Mouse (Mus musculus): Measurements from ENCODE around the gene Glb1l. TPM values are rescaled to one million over a fixed set of nuclear protein-coding genes. Genes with fewer than 3 reads are reported as not detected.
"Not testable (repeated sequence)": the region's sequence is repeated elsewhere in the genome, so short reads cannot be mapped to it uniquely, and the experiment has no call there.

The Glb1l gene
- polyA plus RNA-seq, 1 experiment from 2014 or later: 11.9 TPM

DNA sequence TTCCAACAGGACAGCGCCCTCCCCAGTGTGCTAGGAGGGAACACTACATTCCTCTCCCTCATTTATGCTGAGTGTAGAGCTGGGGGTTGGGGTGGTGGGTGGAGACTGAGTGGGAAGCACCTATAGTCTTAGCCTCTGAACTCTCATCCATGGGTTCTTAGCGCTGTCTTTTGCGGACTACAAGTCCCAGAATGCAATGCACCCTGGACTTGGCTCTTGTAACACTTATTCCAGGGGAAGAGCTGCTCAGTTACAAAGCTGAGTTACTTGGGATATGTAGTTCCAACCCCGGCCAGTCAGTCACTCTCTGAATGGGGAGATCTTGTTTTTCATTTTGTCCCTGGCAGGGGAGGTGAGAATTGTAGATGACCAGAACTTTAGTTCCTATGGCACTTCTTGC is 34.2 kb upstream of the Glb1l start:
- no peak overlapping the region for H3K27ac ChIP-seq
- no peak overlapping the region for H3K4me3 ChIP-seq (replicated peaks)
- H3K4me1 ChIP-seq (replicated peaks): peaks cover 9% of the 10 kb centered on the region
- H3K27me3 ChIP-seq (replicated peaks): no peaks in the 10 kb centered on the region
- H3K9ac ChIP-seq: no peak overlapping the region
- ATAC-seq: peak; percentile 67
- no peaks in the 10 kb centered on the region for H3K9me3 ChIP-seq
- no peak overlapping the region for H3K4me2 ChIP-seq (replicated peaks)
- 24% methylated on average over 4 of the region's 4 CpGs for WGBS
- no peaks in the 10 kb centered on the region for H3K36me3 ChIP-seq

DNA sequence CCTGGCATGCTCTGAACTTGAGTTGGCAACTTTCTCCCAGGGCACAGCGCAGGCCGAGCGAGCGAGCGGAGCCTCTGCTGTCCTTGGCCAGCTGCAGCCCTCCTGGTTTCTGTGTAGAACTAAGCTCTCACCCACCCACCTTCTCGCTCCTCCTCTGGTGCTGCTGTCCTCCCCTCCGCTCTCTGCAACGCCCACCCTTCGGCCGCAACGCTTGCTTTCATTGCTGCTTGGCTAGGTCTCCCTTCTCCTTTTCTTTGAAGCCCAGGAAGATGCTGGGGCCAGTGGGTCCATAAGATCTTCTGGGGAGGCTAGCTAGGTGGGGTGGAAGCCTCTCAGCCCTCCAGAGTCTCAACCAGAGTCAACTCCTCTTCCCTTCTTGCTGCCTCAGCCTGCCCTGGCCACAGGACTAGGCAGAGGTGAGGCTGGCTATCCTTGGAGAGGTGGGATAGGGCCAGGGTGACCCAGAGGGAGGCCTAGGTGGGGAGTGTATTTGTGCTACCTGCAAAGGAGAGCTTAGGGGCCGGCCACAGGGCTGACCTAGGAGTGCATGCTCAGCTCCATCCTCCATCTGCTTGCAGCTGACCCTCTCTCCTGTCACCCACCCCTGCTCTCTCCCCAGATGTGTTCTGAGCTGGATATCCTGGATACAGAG is 33.7 kb upstream of the Glb1l start:
- 88% methylated on average over 12 of the region's 12 CpGs for WGBS
- ATAC-seq: peak; percentile 15; the same call in 1 of the 2 replicates
- H3K27ac ChIP-seq: no peak overlapping the region

DNA sequence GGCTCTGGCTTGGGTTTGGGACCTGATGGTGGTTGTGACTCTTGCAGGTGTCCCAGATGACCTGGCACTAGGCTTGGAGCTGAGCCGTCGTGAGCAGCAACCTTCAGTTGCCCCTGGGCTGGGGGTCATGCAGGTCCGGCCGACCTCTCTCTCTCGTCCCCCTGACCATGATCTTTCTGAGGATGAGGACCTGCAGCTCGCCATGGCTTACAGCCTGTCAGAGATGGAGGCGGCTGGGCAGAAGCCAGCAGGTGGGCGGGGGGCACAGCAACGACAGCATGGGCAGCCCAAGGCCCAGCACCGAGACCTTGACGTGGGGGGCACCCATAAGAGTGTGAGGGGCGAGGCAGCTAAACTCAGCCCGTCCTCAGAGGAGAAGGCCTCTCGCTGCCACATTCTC is 32.8 kb upstream of the Glb1l start:
- no peak overlapping the region for H3K4me3 ChIP-seq (replicated peaks)
- no peak overlapping the region for H3K4me2 ChIP-seq (replicated peaks)
- no peak overlapping the region for H3K9ac ChIP-seq
- H3K27me3 ChIP-seq (replicated peaks): no peaks in the 10 kb centered on the region
- no peak overlapping the region for H3K27ac ChIP-seq
- ATAC-seq: no peak
- 91% methylated on average over 14 of the region's 14 CpGs for WGBS
- peaks cover 7% of the 10 kb centered on the region for H3K4me1 ChIP-seq (replicated peaks)
- no peaks in the 10 kb centered on the region for H3K36me3 ChIP-seq
- no peaks in the 10 kb centered on the region for H3K9me3 ChIP-seq

More for the DNA sequence above, 33.7 kb upstream of the Glb1l start:
- Histone ChIP-seq H3K9ac (no peak overlapping the region), H3K4me1 (replicated peaks) (peaks cover 9% of the 10 kb centered on the region), H3K27me3 (replicated peaks) (no peaks in the 10 kb centered on the region), H3K4me2 (replicated peaks) (no peak overlapping the region), H3K4me3 (replicated peaks) (no peak overlapping the region), H3K9me3 (no peaks in the 10 kb centered on the region), H3K36me3 (no peaks in the 10 kb centered on the region)

DNA sequence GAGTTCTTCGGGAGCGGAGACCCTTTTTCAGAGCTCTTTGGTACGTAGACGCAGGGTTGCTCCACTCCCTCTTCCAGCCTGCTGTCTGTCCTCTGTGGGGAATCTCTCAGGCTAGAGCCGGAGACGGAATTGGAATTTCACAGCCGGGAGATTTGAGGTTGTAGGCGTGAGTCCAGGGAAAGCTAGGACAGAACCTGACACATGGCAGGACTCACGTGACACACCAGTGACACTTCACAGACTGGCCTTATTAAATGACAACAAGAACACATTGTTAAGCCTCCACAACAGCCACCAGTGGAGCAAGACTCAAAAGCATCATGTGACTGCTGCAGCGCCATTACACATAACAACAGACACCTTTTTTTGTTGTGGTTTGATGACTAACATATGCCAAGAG is 29.0 kb upstream of the Glb1l start:
- Histone ChIP-seq H3K27ac (no peak overlapping the region), H3K9me3 (no peaks in the 10 kb centered on the region), H3K36me3 (no peaks in the 10 kb centered on the region), H3K27me3 (replicated peaks) (no peaks in the 10 kb centered on the region), H3K4me1 (replicated peaks) (peaks cover 7% of the 10 kb centered on the region; the same call in 1 of the 2 replicates), H3K9ac (no peak overlapping the region), H3K4me2 (replicated peaks) (no peak overlapping the region), H3K4me3 (replicated peaks) (no peak overlapping the region)
- no peak for ATAC-seq
- WGBS: 85% methylated on average over 10 of the region's 10 CpGs

- ATAC-seq: peak; percentile 97
- peak within 1 kb of the TSS; percentile 75 for H3K4me3 ChIP-seq (replicated peaks)
- peak within 1 kb of the TSS; percentile 83 for H3K27ac ChIP-seq
- peak within 1 kb of the TSS; percentile 94 for H3K4me2 ChIP-seq (replicated peaks)
- H3K9me3 ChIP-seq: no peaks in the 10 kb centered on the region
- under 1% methylated on average over 64 of the region's 64 CpGs for WGBS
- H3K36me3 ChIP-seq: no peaks in the 10 kb centered on the region
- peak within 1 kb of the TSS; percentile 80 for H3K9ac ChIP-seq
- no peaks in the 10 kb centered on the region for H3K27me3 ChIP-seq (replicated peaks)
- peaks cover 9% of the 10 kb centered on the region; the same call in 1 of the 2 replicates for H3K4me1 ChIP-seq (replicated peaks)
Measured at GRCm38 (mm10) chr1:75236117-75237050, 25.8 kb upstream of the Glb1l start, which contains the start of gene Dnajb2. TSS of gene Dnajb2 (plus strand) at chr1:75236406.

GRCm38 (mm10) chr1:75234606-75235005 is 24.0 kb upstream of the Glb1l start:
- Histone ChIP-seq H3K27me3 (replicated peaks) (no peaks in the 10 kb centered on the region), H3K27ac (no peak overlapping the region), H3K4me1 (replicated peaks) (peaks cover 9% of the 10 kb centered on the region; the same call in 1 of the 2 replicates), H3K4me2 (replicated peaks) (no peak overlapping the region), H3K36me3 (no peaks in the 10 kb centered on the region), H3K9me3 (no peaks in the 10 kb centered on the region), H3K9ac (no peak overlapping the region), H3K4me3 (replicated peaks) (no peak overlapping the region)
- peak; percentile 40; the same call in 1 of the 2 replicates for ATAC-seq
- 1% methylated on average over 8 of the region's 8 CpGs for WGBS

DNA sequence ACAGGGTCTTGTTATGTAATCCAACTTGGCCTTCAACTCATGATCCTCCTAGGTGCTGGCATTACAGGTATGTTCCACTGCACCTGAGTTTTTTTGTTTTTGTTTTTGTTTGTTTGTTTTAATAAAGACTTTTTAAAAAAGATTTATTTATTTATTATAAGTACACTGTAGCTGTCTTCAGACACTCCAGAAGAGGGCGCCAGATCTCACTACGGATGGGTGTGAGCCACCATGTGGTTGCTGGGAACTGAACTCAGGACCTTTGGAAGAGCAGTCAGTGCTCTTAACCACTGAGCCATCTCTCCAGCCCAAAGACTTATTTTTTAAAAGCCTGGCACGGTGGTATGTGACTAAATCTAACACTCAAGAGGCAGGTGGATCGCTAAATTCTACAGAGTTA is 21.9 kb upstream of the Glb1l start:
- not testable (repeated sequence) for H3K27ac ChIP-seq; H3K27me3 ChIP-seq (replicated peaks); H3K36me3 ChIP-seq; H3K4me3 ChIP-seq (replicated peaks); H3K9me3 ChIP-seq; H3K4me1 ChIP-seq (replicated peaks); H3K4me2 ChIP-seq (replicated peaks); H3K9ac ChIP-seq; ATAC-seq
- WGBS: 73% methylated on average over 4 of the region's 4 CpGs

DNA sequence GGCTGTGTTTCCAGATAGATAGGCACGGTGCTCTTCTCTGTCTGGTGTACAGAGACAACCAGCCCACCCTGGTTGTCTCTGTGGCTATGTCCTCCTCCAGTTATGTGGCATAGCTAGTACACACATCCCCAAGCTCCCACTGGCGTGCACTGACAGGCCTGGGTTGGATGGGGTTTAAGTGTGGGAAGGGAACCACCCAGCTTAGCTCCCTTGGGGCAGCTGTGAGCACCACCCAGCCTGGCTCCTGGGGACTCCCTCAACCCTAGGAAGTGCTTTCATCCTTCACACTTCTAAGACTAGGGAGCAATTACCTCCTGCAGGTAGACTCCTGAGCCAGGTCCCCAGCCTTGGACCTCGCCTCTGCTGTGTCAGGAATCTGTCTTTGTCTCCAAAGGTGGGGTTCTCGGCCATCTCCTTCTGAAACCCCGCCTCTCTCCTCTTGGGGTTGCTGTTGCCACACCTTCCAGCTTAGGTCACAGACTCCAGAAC is 21.1 kb upstream of the Glb1l start, which contains the start of gene A630095N17Rik:
Gene A630095N17Rik, minus strand, starts transcription at position 439 of the 489 bp plus-strand sequence.
- 0 out of 2 replicates have a peak, but pooled peaks cover 2% of the 10 kb centered on the region for H3K4me1 ChIP-seq (replicated peaks)
- no peak within 1 kb of the TSS for H3K4me3 ChIP-seq (replicated peaks)
- H3K36me3 ChIP-seq: no peaks in the 10 kb centered on the region
- H3K9ac ChIP-seq: no peak within 1 kb of the TSS
- 66% methylated on average over 5 of the region's 5 CpGs for WGBS
- no peak within 1 kb of the TSS for H3K4me2 ChIP-seq (replicated peaks)
- no peaks in the 10 kb centered on the region for H3K27me3 ChIP-seq (replicated peaks)
- H3K9me3 ChIP-seq: no peaks in the 10 kb centered on the region
- no peak for ATAC-seq
- H3K27ac ChIP-seq: no peak within 1 kb of the TSS

- Histone ChIP-seq H3K36me3 (no peaks in the 10 kb centered on the region), H3K4me3 (replicated peaks) (no peak overlapping the region), H3K27me3 (replicated peaks) (no peaks in the 10 kb centered on the region), H3K9ac (no peak overlapping the region), H3K4me2 (replicated peaks) (no peak overlapping the region), H3K9me3 (no peaks in the 10 kb centered on the region), H3K27ac (no peak overlapping the region), H3K4me1 (replicated peaks) (0 out of 2 replicates have a peak, but pooled peaks cover 2% of the 10 kb centered on the region)
- WGBS: 76% methylated on average over 4 of the region's 4 CpGs
- no peak for ATAC-seq
Measured at GRCm38 (mm10) chr1:75231224-75231623, 20.6 kb upstream of the Glb1l start.

DNA sequence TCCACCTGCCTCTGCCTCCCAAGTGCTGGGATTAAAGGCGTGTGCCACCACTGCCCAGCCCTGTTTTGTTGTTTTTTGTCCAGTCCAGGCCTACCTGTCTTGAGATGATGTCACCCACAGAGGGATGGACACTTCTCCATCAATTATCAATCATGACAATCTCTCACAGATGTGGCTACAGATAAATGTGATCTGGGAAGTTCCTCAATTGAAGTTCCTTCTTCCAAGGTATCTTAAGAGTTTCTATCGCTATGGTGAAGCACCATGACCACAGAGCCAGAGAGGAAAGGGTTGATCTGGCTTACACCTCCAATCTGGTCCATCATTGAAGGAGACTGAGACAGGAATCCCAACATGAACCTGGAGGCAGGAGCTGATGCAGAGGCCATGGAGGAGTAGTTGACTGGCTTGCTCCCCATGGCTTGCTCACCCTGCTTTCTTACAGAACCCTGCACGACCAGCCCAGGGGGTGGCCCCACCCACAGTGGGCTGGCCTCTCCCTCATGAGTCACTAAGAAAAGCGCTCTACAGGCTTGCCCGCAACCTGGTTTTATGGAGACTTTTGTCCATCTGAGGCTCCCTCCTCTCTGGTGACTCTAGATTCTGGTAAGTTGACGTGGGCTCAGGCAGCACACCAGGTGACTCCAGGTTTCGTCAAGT is 19.9 kb upstream of the Glb1l start:
- ATAC-seq: no peak
- Histone ChIP-seq H3K9ac (0 out of 2 replicates have a peak overlapping the region, but pooled peaks have one; percentile 8), H3K27me3 (replicated peaks) (no peaks in the 10 kb centered on the region), H3K27ac (no peak overlapping the region), H3K4me2 (replicated peaks) (no peak overlapping the region), H3K4me3 (replicated peaks) (no peak overlapping the region), H3K36me3 (no peaks in the 10 kb centered on the region), H3K4me1 (replicated peaks) (0 out of 2 replicates have a peak, but pooled peaks cover 2% of the 10 kb centered on the region), H3K9me3 (no peaks in the 10 kb centered on the region)
- 63% methylated on average over 7 of the region's 7 CpGs for WGBS

DNA sequence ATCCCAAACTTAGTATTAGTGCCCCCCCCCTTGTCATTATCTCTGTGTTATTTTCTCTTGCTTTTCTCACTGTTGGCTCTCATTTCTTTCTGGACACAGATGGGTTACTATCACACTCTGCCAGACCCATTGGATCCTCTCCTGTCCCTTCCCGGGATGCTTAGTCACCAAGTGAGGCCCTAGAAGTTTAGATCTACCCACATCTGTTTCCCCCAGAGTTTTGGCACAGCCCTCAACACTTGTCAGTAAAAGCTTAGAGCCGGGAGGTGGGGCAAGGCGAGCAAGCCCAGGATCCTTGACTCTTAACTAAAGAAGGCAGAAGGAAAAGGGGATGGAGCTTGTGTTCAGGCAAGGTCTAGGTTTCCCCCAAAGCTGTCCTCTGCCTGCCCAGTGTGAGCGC is 18.5 kb upstream of the Glb1l start:
- H3K4me2 ChIP-seq (replicated peaks): no peak overlapping the region
- no peak overlapping the region for H3K4me3 ChIP-seq (replicated peaks)
- H3K9me3 ChIP-seq: no peaks in the 10 kb centered on the region
- no peak for ATAC-seq
- WGBS: 70% methylated on average over 4 of the region's 4 CpGs
- 0 out of 2 replicates have a peak, but pooled peaks cover 2% of the 10 kb centered on the region for H3K4me1 ChIP-seq (replicated peaks)
- no peaks in the 10 kb centered on the region for H3K27me3 ChIP-seq (replicated peaks)
- H3K9ac ChIP-seq: no peak overlapping the region
- no peaks in the 10 kb centered on the region for H3K36me3 ChIP-seq
- H3K27ac ChIP-seq: no peak overlapping the region

DNA sequence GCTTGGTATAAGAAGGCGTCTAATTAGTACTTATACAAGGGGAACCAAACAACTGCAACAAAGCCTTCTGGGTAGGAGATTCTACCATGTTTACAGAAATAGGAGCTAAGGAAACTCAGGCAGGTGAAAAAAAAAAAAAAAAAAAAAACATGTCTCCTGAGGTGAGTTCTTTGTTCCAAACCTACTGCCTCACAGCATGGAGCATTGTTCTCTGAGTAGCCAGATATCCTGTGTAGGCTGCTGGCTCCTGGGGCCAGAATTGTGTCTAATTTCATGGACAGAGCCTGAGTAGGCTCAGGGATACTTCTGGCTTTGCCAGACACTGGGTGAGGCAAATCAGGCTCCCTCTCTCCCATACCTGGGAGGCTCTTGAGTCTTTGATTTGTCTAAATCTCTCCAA is 17.0 kb upstream of the Glb1l start:
- ATAC-seq: no peak
- Histone ChIP-seq H3K4me3 (replicated peaks) (no peak overlapping the region), H3K27me3 (replicated peaks) (no peaks in the 10 kb centered on the region), H3K27ac (no peak overlapping the region), H3K4me2 (replicated peaks) (no peak overlapping the region), H3K9me3 (no peaks in the 10 kb centered on the region), H3K9ac (no peak overlapping the region), H3K4me1 (replicated peaks) (0 out of 2 replicates have a peak, but pooled peaks cover 2% of the 10 kb centered on the region), H3K36me3 (no peaks in the 10 kb centered on the region)
- WGBS: 62% methylated on average over 1 of the region's 1 CpGs
